Mouse (Mus musculus): Measurements from ENCODE around the gene Banp.

- TF ChIP-seq CTCF (IDR thresholded peaks at IDR 0.05; ENCODE audit: low read depth) (no peak), EP300 (IDR thresholded peaks at IDR 0.05; ENCODE audit: low read depth) (no peak)
Measured at GRCm38 (mm10) chr8:122078321-122078720, 128.8 kb downstream of the Banp start.

All from heart, postnatal 0 days (tissue).